Mouse (Mus musculus) ES-Bruce4 (cell line): ENCODE measurements around the gene Sept1.

Experiments
- CTCF ChIP-seq: IDR thresholded peaks from one replicate; pipeline ENCODE4 v1.8.1; 2011; ENCODE audit warnings: low read depth, low read length
- POLR2A ChIP-seq: IDR thresholded peaks from one replicate; pipeline ENCODE4 v1.8.1; 2011; ENCODE audit warnings: low read length; ENCODE audit not compliant: insufficient read depth

- TF ChIP-seq CTCF (no peak), POLR2A (no peak)
Observed at GRCm38 (mm10) chr7:127225147-127225995, 7.6 kb downstream of the Sept1 start.
